Mouse (Mus musculus) liver, embryonic 13.5 days (tissue): ENCODE measurements around the gene Sprr2i. TPM values are rescaled to one million over a fixed set of nuclear protein-coding genes. Genes with fewer than 3 reads are reported as not detected.

ENCODE experiments used
- ATAC-seq: fragments of 200-750 bp; cut with Nextera tagmentation; 2 replicates; pipeline ENCODE4 v1.8.0; 2017; ENCODE audit warnings: low read depth, mild to moderate bottlenecking, moderate number of reproducible peaks, moderate library complexity
- DNase-seq: peaks from one replicate; pipeline ENCODE4 v3.0.0; 2022
- H3K27ac ChIP-seq: fragments of 300-500 bp; sonication (generic); 2 replicates; pipeline ENCODE4 v1.5.1; 2015; ENCODE audit warnings: moderate library complexity, mild to moderate bottlenecking, inconsistent platforms
- H3K27me3 ChIP-seq: fragments of 300-500 bp; sonication (generic); 2 replicates; pipeline ENCODE4 v1.6.1; 2015; ENCODE audit warnings: mild to moderate bottlenecking, inconsistent platforms
- H3K36me3 ChIP-seq: fragments of 300-500 bp; sonication (generic); 2 replicates; pipeline ENCODE4 v1.6.1; 2015; ENCODE audit warnings: mild to moderate bottlenecking, inconsistent platforms
- H3K4me1 ChIP-seq: fragments of 300-500 bp; sonication (generic); replicated peaks from 2 replicates; pipeline ENCODE4 v1.6.1; 2015; ENCODE audit warnings: inconsistent platforms
- H3K4me2 ChIP-seq: fragments of 300-500 bp; sonication (generic); 2 replicates; pipeline ENCODE4 v1.6.1; 2015; ENCODE audit warnings: inconsistent platforms, mild to moderate bottlenecking, moderate library complexity
- H3K4me3 ChIP-seq: fragments of 300-500 bp; sonication (generic); replicated peaks from 2 replicates; pipeline ENCODE4 v1.5.1; 2015; ENCODE audit warnings: mild to moderate bottlenecking, inconsistent platforms
- H3K9ac ChIP-seq: fragments of 300-500 bp; sonication (generic); 2 replicates; pipeline ENCODE4 v1.6.1; 2015; ENCODE audit warnings: mild to moderate bottlenecking, inconsistent platforms
- H3K9me3 ChIP-seq: fragments of 300-500 bp; sonication (generic); replicated peaks from 2 replicates; pipeline ENCODE4 v1.6.1; 2016; ENCODE audit warnings: inconsistent platforms
- WGBS: fragments of 180-500 bp; shearing (Covaris S2); methylation state at CpG from one replicate; pipeline ENCODE4 v1.1.7; 2015; ENCODE audit not compliant: insufficient replicate concordance; 5-methylcytosine and 5-hydroxymethylcytosine counted together
- polyA plus RNA-seq: library from polyadenylated mRNA; unstranded; fragments of >200 nt; fragmentation: Nextera tagmentation; extraction: Ambion mirVana; gene quantifications from 2 replicates; pipeline ENCODE4 v1.2.1, GENCODE M21; 2015

Sprr2i gene
- polyA plus RNA-seq: not detected in 2 replicates

DNA sequence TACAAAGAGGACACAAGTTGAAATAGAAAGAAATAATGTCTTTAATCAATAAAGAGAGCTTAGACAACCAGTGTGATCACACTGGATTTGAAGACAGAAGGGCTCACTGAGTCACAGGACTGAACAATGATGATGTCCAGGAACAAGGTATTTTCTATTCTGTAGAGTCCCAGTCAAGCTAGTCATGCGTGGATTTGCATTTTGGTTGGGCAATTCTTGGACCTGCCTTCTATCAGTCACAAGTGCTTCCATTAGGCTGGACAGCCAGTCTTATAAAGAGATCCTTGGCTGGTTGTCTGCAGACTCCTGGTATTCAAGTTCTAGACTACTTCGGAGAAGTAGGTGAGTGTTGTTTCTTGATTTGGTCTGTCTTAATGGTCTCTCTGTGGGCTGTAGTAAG, at the start of gene Sprr2i:
Gene Sprr2i (plus strand): TSS at position 301 of the 400 bp plus-strand sequence.
- 67% methylated on average over 2 of the region's 2 CpGs for WGBS
- no peak within 1 kb of the TSS for H3K4me2 ChIP-seq
- no peaks in the 10 kb centered on the region for H3K27me3 ChIP-seq
- ATAC-seq (no peak), DNase-seq (no peak)
- H3K4me3 ChIP-seq: no peak within 1 kb of the TSS
- H3K9me3 ChIP-seq: no peaks in the 10 kb centered on the region
- H3K9ac ChIP-seq: no peak within 1 kb of the TSS
- H3K36me3 ChIP-seq: no peaks in the 10 kb centered on the region
- no peak within 1 kb of the TSS for H3K27ac ChIP-seq
- H3K4me1 ChIP-seq: no peaks in the 10 kb centered on the region

- Histone ChIP-seq H3K9me3 (no peaks in the 10 kb centered on the region), H3K4me2 (no peak overlapping the region), H3K9ac (no peak overlapping the region), H3K27ac (no peak overlapping the region), H3K36me3 (no peaks in the 10 kb centered on the region), H3K4me1 (no peaks in the 10 kb centered on the region), H3K4me3 (no peak overlapping the region), H3K27me3 (no peaks in the 10 kb centered on the region)
- ATAC-seq: no peak
- no peak for DNase-seq
These were observed 46.2 kb upstream of the Sprr2i start for GRCm38 (mm10) chr3:92361619-92362018.

DNA sequence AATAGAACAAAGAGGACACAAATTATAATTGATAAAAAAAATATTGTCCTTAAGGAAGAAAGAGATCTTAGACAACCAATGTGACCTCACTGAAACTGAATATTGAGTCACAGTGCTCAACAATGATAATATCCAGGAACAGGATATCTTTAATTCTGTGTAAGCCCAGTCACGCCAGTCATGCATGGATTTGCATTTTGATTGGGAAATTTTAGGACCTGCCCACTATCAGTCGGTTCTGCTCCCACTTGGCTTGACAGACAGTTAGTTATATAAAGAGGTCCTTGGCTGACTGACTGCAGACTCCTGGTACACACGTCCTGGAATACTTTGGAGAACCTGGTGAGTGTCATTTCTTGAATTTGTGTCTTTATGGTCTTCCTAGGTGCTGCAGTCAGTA, 42.9 kb upstream of the Sprr2i start, which contains the start of gene Sprr2f:
Gene Sprr2f (plus strand): TSS at position 301 of the 400 bp plus-strand sequence.
- no peaks in the 10 kb centered on the region for H3K27me3 ChIP-seq
- no peak within 1 kb of the TSS for H3K9ac ChIP-seq
- WGBS: 37% methylated on average over 3 of the region's 3 CpGs

DNA sequence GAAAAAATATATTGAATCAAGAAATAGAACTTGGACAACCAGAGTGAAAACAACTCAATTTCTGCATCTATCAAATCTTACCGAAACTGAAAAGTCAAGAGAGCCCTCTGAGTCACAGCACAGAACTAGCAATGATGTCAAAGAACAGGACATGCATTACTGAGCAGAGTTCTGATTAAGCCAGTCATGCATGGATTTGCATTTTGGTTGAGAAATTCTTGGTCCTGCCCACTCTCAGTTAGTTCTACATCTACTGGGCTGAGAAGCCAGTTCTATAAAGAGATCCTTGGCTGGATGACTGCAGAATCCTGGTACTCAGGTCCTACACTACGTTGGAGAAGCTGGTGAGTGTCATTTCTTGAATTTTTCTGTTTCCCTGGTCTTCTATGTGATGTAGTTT, 34.2 kb upstream of the Sprr2i start:
- no peak for DNase-seq
- 48% methylated on average over 2 of the region's 2 CpGs for WGBS
- H3K4me3 ChIP-seq: no peak overlapping the region
- H3K4me2 ChIP-seq: no peak overlapping the region
- no peaks in the 10 kb centered on the region for H3K9me3 ChIP-seq
- no peak for ATAC-seq
- no peaks in the 10 kb centered on the region for H3K4me1 ChIP-seq
- H3K9ac ChIP-seq: no peak overlapping the region
- no peaks in the 10 kb centered on the region for H3K27me3 ChIP-seq
- H3K27ac ChIP-seq: no peak overlapping the region
- H3K36me3 ChIP-seq: no peaks in the 10 kb centered on the region

More for the DNA sequence above, 42.9 kb upstream of the Sprr2i start, which contains the start of gene Sprr2f:
- no peaks in the 10 kb centered on the region for H3K36me3 ChIP-seq
- H3K4me1 ChIP-seq: no peaks in the 10 kb centered on the region
- no peaks in the 10 kb centered on the region for H3K9me3 ChIP-seq
- ATAC-seq (no peak), DNase-seq (no peak)
- H3K4me3 ChIP-seq: no peak within 1 kb of the TSS
- no peak within 1 kb of the TSS for H3K4me2 ChIP-seq
- H3K27ac ChIP-seq: no peak within 1 kb of the TSS

GRCm38 (mm10) chr3:92385385-92385784, 22.4 kb upstream of the Sprr2i start, which contains the start of gene Sprr2h:
Gene Sprr2h, plus strand, starts transcription at chr3:92385685.
- H3K9ac ChIP-seq: no peak within 1 kb of the TSS
- no peaks in the 10 kb centered on the region for H3K4me1 ChIP-seq
- no peaks in the 10 kb centered on the region for H3K27me3 ChIP-seq
- 39% methylated on average over 1 of the region's 1 CpGs for whole genome bisulfite sequencing
- no peak within 1 kb of the TSS for H3K4me3 ChIP-seq
- H3K9me3 ChIP-seq: no peaks in the 10 kb centered on the region
- no peak within 1 kb of the TSS for H3K4me2 ChIP-seq
- no peak within 1 kb of the TSS for H3K27ac ChIP-seq
- no peaks in the 10 kb centered on the region for H3K36me3 ChIP-seq
- ATAC-seq (no peak), DNase-seq (no peak)

- Histone ChIP-seq H3K4me3 (no peak overlapping the region), H3K4me1 (no peaks in the 10 kb centered on the region), H3K4me2 (no peak overlapping the region), H3K36me3 (no peaks in the 10 kb centered on the region), H3K9ac (no peak overlapping the region), H3K27me3 (no peaks in the 10 kb centered on the region), H3K27ac (no peak overlapping the region), H3K9me3 (no peaks in the 10 kb centered on the region)
- DNase-seq (no peak), ATAC-seq (no peak)
- WGBS: 24% methylated on average over 1 of the region's 1 CpGs
These were observed 13.5 kb upstream of the Sprr2i start for GRCm38 (mm10) chr3:92394301-92394700.

- 64% methylated on average over 2 of the region's 2 CpGs for WGBS
- H3K9me3 ChIP-seq: no peaks in the 10 kb centered on the region
- H3K4me1 ChIP-seq: no peaks in the 10 kb centered on the region
- H3K9ac ChIP-seq: no peak within 1 kb of the TSS
- no peaks in the 10 kb centered on the region for H3K27me3 ChIP-seq
- no peak within 1 kb of the TSS for H3K4me2 ChIP-seq
- no peak within 1 kb of the TSS for H3K27ac ChIP-seq
- no peak for DNase-seq
- H3K36me3 ChIP-seq: no peaks in the 10 kb centered on the region
- no peak within 1 kb of the TSS for H3K4me3 ChIP-seq
- no peak for ATAC-seq
These were observed 10.0 kb downstream of the Sprr2i start, which contains the start of gene Sprr2j-ps for GRCm38 (mm10) chr3:92417782-92418181. Gene Sprr2j-ps, plus strand, starts transcription at chr3:92418082.

GRCm38 (mm10) chr3:92429323-92429722, 21.5 kb downstream of the Sprr2i start, which contains the start of gene Gm9774:
Gene Gm9774, minus strand, starts transcription at chr3:92429423.
- Histone ChIP-seq H3K27me3 (no peaks in the 10 kb centered on the region), H3K27ac (no peak within 1 kb of the TSS), H3K9me3 (no peaks in the 10 kb centered on the region), H3K9ac (no peak within 1 kb of the TSS), H3K4me3 (no peak within 1 kb of the TSS), H3K4me1 (no peaks in the 10 kb centered on the region), H3K36me3 (no peaks in the 10 kb centered on the region), H3K4me2 (no peak within 1 kb of the TSS)
- WGBS: 68% methylated on average over 6 of the region's 6 CpGs
- DNase-seq: no peak
- no peak for ATAC-seq

- H3K27me3 ChIP-seq: no peaks in the 10 kb centered on the region
These were observed 24.5 kb downstream of the Sprr2i start, which contains the start of gene Sprr2k for GRCm38 (mm10) chr3:92432282-92432681. Gene Sprr2k, plus strand, starts transcription at chr3:92432582.

DNA sequence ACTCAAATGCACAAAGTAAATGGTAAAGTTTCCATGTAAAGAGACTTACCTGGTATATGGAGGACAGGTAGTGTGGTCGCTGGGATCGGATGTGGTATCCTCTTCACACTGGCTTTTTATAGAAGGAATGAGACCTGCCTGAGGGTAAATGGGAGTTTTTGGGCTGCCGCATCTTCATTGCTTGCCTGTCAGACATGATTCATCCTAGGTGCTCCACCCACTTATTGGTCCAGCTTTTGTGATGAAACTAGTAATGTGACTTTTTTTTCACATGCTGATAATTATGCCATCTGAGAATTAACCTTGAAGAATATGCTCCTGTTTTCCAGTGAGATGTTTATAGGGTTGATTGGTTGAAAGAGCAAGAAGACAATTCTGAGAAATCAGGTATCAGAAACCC, 30.9 kb downstream of the Sprr2i start, which contains the start of gene Sprr1b:
Gene Sprr1b (minus strand): TSS at position 101 of the 400 bp plus-strand sequence.
- no peaks in the 10 kb centered on the region for H3K27me3 ChIP-seq
- H3K9me3 ChIP-seq: no peaks in the 10 kb centered on the region
- no peak within 1 kb of the TSS for H3K9ac ChIP-seq
- no peak within 1 kb of the TSS for H3K4me2 ChIP-seq
- H3K4me1 ChIP-seq: no peaks in the 10 kb centered on the region
- H3K36me3 ChIP-seq: no peaks in the 10 kb centered on the region
- ATAC-seq (no peak), DNase-seq (no peak)
- 72% methylated on average over 3 of the region's 3 CpGs for WGBS
- H3K4me3 ChIP-seq: no peak within 1 kb of the TSS
- no peak within 1 kb of the TSS for H3K27ac ChIP-seq

More at GRCm38 (mm10) chr3:92432282-92432681, 24.5 kb downstream of the Sprr2i start, which contains the start of gene Sprr2k:
- Histone ChIP-seq H3K27ac (no peak within 1 kb of the TSS), H3K4me2 (no peak within 1 kb of the TSS), H3K9ac (no peak within 1 kb of the TSS), H3K36me3 (no peaks in the 10 kb centered on the region), H3K4me3 (no peak within 1 kb of the TSS), H3K4me1 (no peaks in the 10 kb centered on the region), H3K9me3 (no peaks in the 10 kb centered on the region)
- no peak for DNase-seq
- WGBS: 75% methylated on average over 2 of the region's 2 CpGs
- no peak for ATAC-seq

DNA sequence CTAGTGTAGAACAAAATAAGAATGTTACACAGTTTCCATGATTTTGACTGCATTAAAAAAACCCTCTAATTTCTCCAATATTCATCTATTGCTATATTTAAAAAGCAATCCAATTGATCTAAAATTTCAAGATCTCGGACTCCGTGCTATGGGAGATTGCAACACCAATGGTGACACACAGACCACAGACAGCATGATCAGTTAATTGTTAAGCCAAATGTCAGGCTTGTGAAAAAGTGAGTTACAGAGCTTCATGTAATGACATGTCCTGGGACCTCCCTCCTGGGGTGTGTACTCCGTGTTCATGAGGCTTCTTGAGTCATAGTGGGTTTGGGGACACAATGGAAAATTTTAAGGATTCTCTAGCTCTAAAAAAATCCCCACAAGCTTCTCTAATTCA, 32.4 kb downstream of the Sprr2i start:
- DNase-seq (no peak), ATAC-seq (no peak)
- no peak overlapping the region for H3K9ac ChIP-seq
- WGBS: 58% methylated on average over 3 of the region's 3 CpGs
- no peaks in the 10 kb centered on the region for H3K27me3 ChIP-seq
- H3K4me2 ChIP-seq: no peak overlapping the region
- no peak overlapping the region for H3K27ac ChIP-seq
- H3K4me1 ChIP-seq: no peaks in the 10 kb centered on the region
- no peaks in the 10 kb centered on the region for H3K9me3 ChIP-seq
- no peak overlapping the region for H3K4me3 ChIP-seq
- no peaks in the 10 kb centered on the region for H3K36me3 ChIP-seq

GRCm38 (mm10) chr3:92455151-92455550, 47.4 kb downstream of the Sprr2i start:
- no peaks in the 10 kb centered on the region for H3K27me3 ChIP-seq
- H3K36me3 ChIP-seq: no peaks in the 10 kb centered on the region
- DNase-seq (no peak), ATAC-seq (no peak)
- no peak overlapping the region for H3K4me3 ChIP-seq
- H3K9me3 ChIP-seq: no peaks in the 10 kb centered on the region
- no peak overlapping the region for H3K4me2 ChIP-seq
- H3K9ac ChIP-seq: no peak overlapping the region
- no peaks in the 10 kb centered on the region for H3K4me1 ChIP-seq
- H3K27ac ChIP-seq: no peak overlapping the region
- WGBS: 74% methylated on average over 5 of the region's 5 CpGs
